Mouse (Mus musculus) urinary bladder, adult 2 months (tissue): ENCODE data around the gene Fam205a2. TPM values are rescaled to one million over a fixed set of nuclear protein-coding genes. Genes with fewer than 3 reads are reported as not detected.
"Not testable (repeated sequence)": the region's sequence is repeated elsewhere in the genome, so short reads cannot be mapped to it uniquely, and the experiment has no call there.

Experiments used
- DNase-seq: peaks from one replicate; pipeline ENCODE4 v3.0.0; 2022; ENCODE audit warnings: low spot score
- polyA plus RNA-seq: library from polyadenylated mRNA; depleted of rRNA; stranded (reverse); fragments of >200 nt; gene quantifications from 2 replicates; pipeline ENCODE4 v1.2.3, GENCODE M21; 2012; rRNA removed

Gene Fam205a2
- polyA plus RNA-seq, result 0.03 TPM in 1 of 2 replicates, not detected in the other

GRCm38 (mm10) chr4:42528075-42528474 lies at the start of gene Fam205a2:
Fam205a2 (minus strand) TSS chr4:42528175.
- not testable (repeated sequence) for DNase-seq

Other genes with a start within 250 kb of the Fam205a2 start
- not detected in 2 replicates for gene Gm21953, start 233.9 kb downstream of the Fam205a2 start, polyA plus RNA-seq
- gene Fam205a3, start 209.8 kb downstream of the Fam205a2 start, polyA plus RNA-seq, result 0.03 TPM in 1 of 2 replicates, not detected in the other
- gene Gm21586, start 88.8 kb downstream of the Fam205a2 start, polyA plus RNA-seq, result not detected in 2 replicates
- gene Gm2163, start 61.4 kb downstream of the Fam205a2 start, polyA plus RNA-seq, result 0.21 and 0.27 TPM in 2 replicates
- gene Gm10591, start 84.0 kb upstream of the Fam205a2 start, polyA plus RNA-seq, result not detected in 2 replicates
- gene Gm2564, start 101.5 kb upstream of the Fam205a2 start, polyA plus RNA-seq, result 1.9 and 2.4 TPM in 2 replicates
- gene Ccl27b, start 127.1 kb upstream of the Fam205a2 start, polyA plus RNA-seq, result not detected in 2 replicates
- gene Il11ra2, start 133.7 kb upstream of the Fam205a2 start, polyA plus RNA-seq, result 0.29 and 0.44 TPM in 2 replicates
- 0.19 TPM in 1 of 2 replicates, not detected in the other for gene 4930578G10Rik, start 207.4 kb upstream of the Fam205a2 start, polyA plus RNA-seq
- gene Ccl19, start 228.4 kb upstream of the Fam205a2 start, polyA plus RNA-seq, result 2.2 and 2.4 TPM in 2 replicates
- gene Ccl21a, start 245.8 kb upstream of the Fam205a2 start, polyA plus RNA-seq, result 115 and 130 TPM in 2 replicates